Mouse (Mus musculus): ENCODE measurements around the gene Ccdc117.
"Not testable (repeated sequence)": the region's sequence is repeated elsewhere in the genome, so short reads cannot be mapped to it uniquely, and the experiment has no call there.

DNA sequence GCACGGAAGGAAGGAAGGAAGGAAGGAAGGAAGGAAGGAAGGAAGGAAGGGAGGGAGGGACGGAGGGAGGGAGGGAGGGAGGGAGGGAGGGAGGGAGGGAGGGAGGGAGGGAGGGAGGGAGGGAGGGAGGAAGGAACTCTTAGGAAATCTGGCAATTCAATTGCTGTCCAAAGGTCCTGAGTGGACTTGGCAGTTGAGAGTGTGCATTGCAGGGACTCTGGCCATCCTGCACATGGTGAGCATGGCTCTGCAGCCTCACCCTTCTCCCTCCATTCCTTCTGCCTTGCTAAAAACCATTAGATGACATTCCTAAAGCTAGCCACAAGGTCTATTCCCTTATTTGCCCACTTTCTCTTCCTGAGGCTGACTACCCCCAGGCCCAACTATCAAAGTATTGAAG is 31.3 kb downstream of the Ccdc117 start:
- TF ChIP-seq CTCF (IDR thresholded peaks at IDR 0.05); POLR2A (IDR thresholded peaks at IDR 0.05; ENCODE audit: insufficient read depth, low read depth, low read length); EP300 (IDR thresholded peaks at IDR 0.05; ENCODE audit: insufficient read depth, low read depth, low read length): not testable (repeated sequence)

Measured in heart, adult 2 months (tissue).